Mouse (Mus musculus): ENCODE measurements around the gene Agpat2. TPM values are rescaled to one million over a fixed set of nuclear protein-coding genes. Genes with fewer than 3 reads are reported as not detected.
A peak's percentile ranks its signal among the peaks of the same experiment; 100 is the strongest.

The Agpat2 gene
- polyA plus RNA-seq, 1 experiment from 2014 or later, result 20.6 TPM

DNA sequence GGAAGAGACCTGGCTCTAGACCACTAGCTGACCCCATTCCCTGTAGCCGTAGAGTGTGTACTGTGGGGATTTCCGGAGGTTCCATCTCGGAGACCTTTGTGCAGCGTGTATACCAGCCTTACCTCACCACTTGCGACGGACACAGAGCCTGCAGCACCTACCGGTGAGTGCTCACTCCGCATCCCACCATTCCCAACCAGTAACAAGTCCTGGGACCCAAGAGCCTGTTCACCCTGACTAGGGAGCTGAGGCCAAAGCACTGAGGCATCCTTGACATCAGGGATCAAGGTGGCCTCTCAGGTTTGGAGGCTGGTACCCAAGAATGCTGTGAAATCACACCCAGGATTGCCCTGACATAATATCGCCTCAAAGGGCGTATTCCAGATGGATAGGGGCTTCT is 14.9 kb downstream of the Agpat2 start:
- Histone ChIP-seq H3K4me3 (ENCODE audit: low read depth, low read length) (peak overlapping the region; percentile 15; the same call in 1 of the 2 replicates), H3K4me1 (ENCODE audit: control insufficient read depth, insufficient read depth, low read length) (peaks cover 25% of the 10 kb centered on the region), H3K36me3 (ENCODE audit: control insufficient read depth, insufficient read depth, low read length) (peaks cover 5% of the 10 kb centered on the region), H3K4me2 (peak overlapping the region; percentile 64), H3K27me3 (ENCODE audit: control insufficient read depth, insufficient read depth, low read length) (no peaks in the 10 kb centered on the region), H3K9me3 (replicated peaks; ENCODE audit: control insufficient read depth, low read length) (no peaks in the 10 kb centered on the region), H3K9ac (ENCODE audit: low read depth, low read length) (no peak overlapping the region), H3K27ac (ENCODE audit: low read depth, low read length) (peak overlapping the region; percentile 91)
- 83% methylated on average over 10 of the region's 10 CpGs for WGBS (ENCODE audit: insufficient replicate concordance)
- ATAC-seq (replicated peaks; ENCODE audit: insufficient number of reproducible peaks, low FRiP score, low TSS enrichment), result no peak

DNA sequence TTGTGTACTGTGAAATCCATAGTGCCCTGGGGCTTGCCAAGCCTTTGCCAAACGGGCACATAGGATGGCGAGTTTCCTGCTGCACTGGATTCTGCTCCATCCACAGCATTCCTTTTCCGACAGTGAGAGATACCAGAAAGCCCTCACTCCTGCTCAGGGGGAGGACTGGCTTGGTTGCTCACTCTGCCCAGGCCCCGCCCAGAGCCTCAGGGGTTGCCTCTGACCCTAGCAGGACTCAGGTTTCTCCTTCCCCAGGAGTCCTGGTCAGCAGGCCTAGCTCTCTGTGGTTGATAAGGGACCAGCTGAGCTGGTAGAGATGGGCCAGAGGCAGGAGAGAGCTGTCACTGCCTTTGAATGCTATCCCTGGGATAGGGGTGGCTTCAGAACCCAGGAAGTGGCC is 15.6 kb downstream of the Agpat2 start:
- H3K27me3 ChIP-seq (ENCODE audit: control insufficient read depth, insufficient read depth, low read length), result no peaks in the 10 kb centered on the region; the same call in 1 of the 2 replicates
- H3K27ac ChIP-seq (ENCODE audit: low read depth, low read length), result peak overlapping the region; percentile 91
- peaks cover 3% of the 10 kb centered on the region for H3K36me3 ChIP-seq (ENCODE audit: control insufficient read depth, insufficient read depth, low read length)
- H3K4me1 ChIP-seq (ENCODE audit: control insufficient read depth, insufficient read depth, low read length), result peaks cover 29% of the 10 kb centered on the region
- 11% methylated on average over 4 of the region's 4 CpGs for WGBS (ENCODE audit: insufficient replicate concordance)
- peak overlapping the region; percentile 15 for H3K4me3 ChIP-seq (ENCODE audit: low read depth, low read length)
- H3K4me2 ChIP-seq, result peak overlapping the region; percentile 64
- H3K9me3 ChIP-seq (replicated peaks; ENCODE audit: control insufficient read depth, low read length), result no peaks in the 10 kb centered on the region
- no peak for ATAC-seq (replicated peaks; ENCODE audit: insufficient number of reproducible peaks, low FRiP score, low TSS enrichment)
- peak overlapping the region; percentile 82 for H3K9ac ChIP-seq (ENCODE audit: low read depth, low read length)

DNA sequence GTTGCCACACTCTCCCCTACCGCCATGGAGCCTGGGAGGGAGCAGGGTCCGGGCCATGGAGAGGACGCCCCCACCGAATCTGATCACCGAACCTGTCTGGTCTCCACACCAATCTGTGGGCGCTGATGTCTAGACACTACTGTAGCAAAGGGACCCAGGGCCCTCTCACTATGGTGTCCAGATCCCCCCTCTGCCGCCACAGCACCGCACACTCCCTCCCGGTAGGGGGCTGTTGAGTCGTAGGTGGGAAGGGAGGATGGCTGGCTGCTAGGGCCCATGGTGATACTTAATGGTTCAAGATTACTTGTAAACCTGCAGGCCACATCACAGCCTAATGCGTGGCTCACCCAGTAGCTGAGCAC is 17.2 kb downstream of the Agpat2 start:
- Histone ChIP-seq H3K4me1 (ENCODE audit: control insufficient read depth, insufficient read depth, low read length) (peaks cover 32% of the 10 kb centered on the region), H3K27me3 (ENCODE audit: control insufficient read depth, insufficient read depth, low read length) (no peaks in the 10 kb centered on the region; the same call in 1 of the 2 replicates)

DNA sequence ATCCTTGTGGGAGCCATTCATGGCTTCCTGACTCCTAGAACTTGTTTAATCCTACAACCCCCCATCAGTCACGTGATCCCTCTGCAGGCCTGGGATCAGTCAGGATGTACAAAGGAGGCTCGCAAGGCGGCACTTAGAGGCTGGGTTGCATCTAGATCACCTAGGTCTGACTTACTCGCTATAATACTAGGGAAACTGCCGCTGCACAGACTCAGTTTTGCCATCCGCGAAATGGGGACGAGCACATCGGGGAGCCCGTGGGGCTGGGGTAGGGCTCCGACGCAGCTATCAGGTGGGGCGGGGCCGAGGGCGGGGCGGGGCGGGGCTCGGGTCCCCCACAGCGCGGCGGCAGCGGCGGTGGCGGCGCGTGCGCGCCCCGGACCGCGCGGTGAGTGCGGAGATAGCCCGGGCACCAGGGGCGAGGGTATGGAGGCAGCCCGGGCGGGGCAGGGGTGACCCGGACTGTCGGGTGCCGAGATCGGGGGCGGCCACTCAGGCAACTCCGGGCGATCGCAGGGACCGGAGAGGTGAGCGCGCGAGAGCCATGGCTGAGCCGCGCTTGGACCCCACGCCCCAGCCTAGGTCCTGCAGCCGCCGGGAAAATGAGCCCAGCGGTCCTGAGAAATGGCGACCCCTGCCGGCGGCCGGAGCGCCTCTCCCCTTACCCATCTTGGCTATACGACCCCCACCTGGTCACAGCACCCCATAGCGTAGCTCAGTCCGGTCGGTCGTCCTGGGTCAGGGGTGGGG is 17.7 kb downstream of the Agpat2 start, which contains the start of gene Gm20532:
TSS of gene Gm20532 (plus strand) at position 346 of the 750 bp plus-strand sequence.
- H3K27me3 ChIP-seq (ENCODE audit: control insufficient read depth, insufficient read depth, low read length), result no peaks in the 10 kb centered on the region; the same call in 1 of the 2 replicates
- H3K9me3 ChIP-seq (replicated peaks; ENCODE audit: control insufficient read depth, low read length), result no peaks in the 10 kb centered on the region
- H3K9ac ChIP-seq (ENCODE audit: low read depth, low read length), result peak within 1 kb of the TSS; percentile 82
- H3K4me2 ChIP-seq, result peak within 1 kb of the TSS; percentile 64
- no peaks in the 10 kb centered on the region; the same call in 1 of the 2 replicates for H3K36me3 ChIP-seq (ENCODE audit: control insufficient read depth, insufficient read depth, low read length)
- peaks cover 32% of the 10 kb centered on the region for H3K4me1 ChIP-seq (ENCODE audit: control insufficient read depth, insufficient read depth, low read length)
- ATAC-seq (replicated peaks; ENCODE audit: insufficient number of reproducible peaks, low FRiP score, low TSS enrichment), result peak; percentile 29
- WGBS (ENCODE audit: insufficient replicate concordance), result under 1% methylated on average over 60 of the region's 65 CpGs
- H3K4me3 ChIP-seq (ENCODE audit: low read depth, low read length), result peak within 1 kb of the TSS; percentile 51
- peak within 1 kb of the TSS; percentile 91 for H3K27ac ChIP-seq (ENCODE audit: low read depth, low read length)

More for the DNA sequence above, 17.2 kb downstream of the Agpat2 start:
- ATAC-seq (replicated peaks; ENCODE audit: insufficient number of reproducible peaks, low FRiP score, low TSS enrichment), result no peak
- H3K27ac ChIP-seq (ENCODE audit: low read depth, low read length), result peak overlapping the region; percentile 91
- 4% methylated on average over 11 of the region's 11 CpGs for WGBS (ENCODE audit: insufficient replicate concordance)
- H3K9ac ChIP-seq (ENCODE audit: low read depth, low read length), result peak overlapping the region; percentile 82
- peak overlapping the region; percentile 64 for H3K4me2 ChIP-seq
- no peaks in the 10 kb centered on the region; the same call in 1 of the 2 replicates for H3K36me3 ChIP-seq (ENCODE audit: control insufficient read depth, insufficient read depth, low read length)
- no peaks in the 10 kb centered on the region for H3K9me3 ChIP-seq (replicated peaks; ENCODE audit: control insufficient read depth, low read length)
- H3K4me3 ChIP-seq (ENCODE audit: low read depth, low read length), result peak overlapping the region; percentile 51

DNA sequence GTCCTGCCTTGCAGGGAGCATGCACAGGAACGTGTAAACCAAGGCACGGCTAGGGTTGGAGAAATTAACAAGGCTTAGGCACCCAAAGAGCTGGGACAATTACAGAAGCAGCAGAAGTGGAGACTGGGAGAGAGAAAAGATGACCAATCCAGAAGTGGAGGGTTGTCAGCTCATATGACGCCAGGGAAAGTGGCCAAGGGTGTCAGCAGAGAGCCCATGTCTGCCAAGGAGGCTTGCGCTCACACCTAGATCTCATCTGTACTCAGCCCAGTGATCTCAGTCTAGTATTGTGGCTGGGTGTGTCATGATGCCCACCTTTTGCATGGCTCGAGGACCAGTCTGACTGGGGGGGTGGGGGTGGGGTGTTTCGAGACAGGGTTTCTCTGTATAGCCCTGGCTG is 18.5 kb downstream of the Agpat2 start:
- Histone ChIP-seq H3K9me3 (replicated peaks; ENCODE audit: control insufficient read depth, low read length) (no peaks in the 10 kb centered on the region), H3K4me3 (ENCODE audit: low read depth, low read length) (peak overlapping the region; percentile 51), H3K4me1 (ENCODE audit: control insufficient read depth, insufficient read depth, low read length) (peaks cover 32% of the 10 kb centered on the region), H3K27ac (ENCODE audit: low read depth, low read length) (peak overlapping the region; percentile 91), H3K9ac (ENCODE audit: low read depth, low read length) (peak overlapping the region; percentile 82), H3K36me3 (ENCODE audit: control insufficient read depth, insufficient read depth, low read length) (no peaks in the 10 kb centered on the region), H3K27me3 (ENCODE audit: control insufficient read depth, insufficient read depth, low read length) (no peaks in the 10 kb centered on the region; the same call in 1 of the 2 replicates), H3K4me2 (peak overlapping the region; percentile 37)
- 47% methylated on average over 6 of the region's 6 CpGs for WGBS (ENCODE audit: insufficient replicate concordance)
- no peak for ATAC-seq (replicated peaks; ENCODE audit: insufficient number of reproducible peaks, low FRiP score, low TSS enrichment)

DNA sequence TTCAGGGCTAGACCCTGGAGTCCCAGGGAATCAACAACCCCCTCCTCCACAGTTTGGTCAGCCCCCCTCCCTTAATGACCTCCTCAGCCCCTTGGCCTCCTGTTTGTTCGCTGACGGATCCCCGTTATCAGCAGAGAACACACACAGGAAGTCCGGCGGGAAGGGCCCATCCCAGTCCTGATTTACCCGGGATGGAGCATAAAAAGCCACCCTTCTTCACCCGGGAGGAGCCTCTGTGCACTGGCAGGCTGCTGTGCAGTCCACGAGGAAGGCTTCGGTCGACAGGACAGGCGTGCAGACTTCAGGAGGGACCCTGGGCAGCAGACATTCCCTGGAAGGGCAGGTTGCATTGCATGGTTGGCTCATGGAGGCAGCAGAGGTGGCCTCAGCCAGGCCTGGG is 20.6 kb downstream of the Agpat2 start:
- Histone ChIP-seq H3K9me3 (replicated peaks; ENCODE audit: control insufficient read depth, low read length) (no peaks in the 10 kb centered on the region), H3K4me3 (ENCODE audit: low read depth, low read length) (peak overlapping the region; percentile 51), H3K9ac (ENCODE audit: low read depth, low read length) (peak overlapping the region; percentile 82), H3K27me3 (ENCODE audit: control insufficient read depth, insufficient read depth, low read length) (no peaks in the 10 kb centered on the region; the same call in 1 of the 2 replicates), H3K4me2 (peak overlapping the region; percentile 37), H3K36me3 (ENCODE audit: control insufficient read depth, insufficient read depth, low read length) (no peaks in the 10 kb centered on the region), H3K4me1 (ENCODE audit: control insufficient read depth, insufficient read depth, low read length) (peaks cover 30% of the 10 kb centered on the region), H3K27ac (ENCODE audit: low read depth, low read length) (peak overlapping the region; percentile 91)
- WGBS (ENCODE audit: insufficient replicate concordance), result 29% methylated on average over 11 of the region's 11 CpGs
- ATAC-seq (replicated peaks; ENCODE audit: insufficient number of reproducible peaks, low FRiP score, low TSS enrichment), result 0 out of 2 replicates have a peak, but pooled peaks have one; percentile 35

DNA sequence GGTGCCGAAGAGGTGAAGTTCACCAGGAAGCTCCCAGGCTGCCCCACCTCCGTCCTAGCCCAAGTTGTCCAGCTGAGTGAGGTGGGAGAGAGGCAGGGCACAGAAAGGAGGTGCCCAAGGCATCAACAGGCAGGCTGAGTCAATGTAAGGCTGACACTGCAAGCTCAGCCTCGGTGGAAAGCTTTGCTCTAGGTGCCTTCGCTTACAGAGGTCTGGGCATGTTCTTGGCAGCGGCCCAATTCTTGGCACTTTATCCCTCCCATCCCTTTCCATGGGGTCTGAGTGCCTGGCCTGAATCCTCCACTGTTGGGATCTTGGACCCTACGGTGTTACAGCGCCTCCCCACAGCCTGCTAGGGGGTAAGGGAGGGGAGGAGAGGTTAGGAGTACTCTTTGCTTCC is 21.5 kb downstream of the Agpat2 start:
- H3K4me2 ChIP-seq, result no peak overlapping the region

DNA sequence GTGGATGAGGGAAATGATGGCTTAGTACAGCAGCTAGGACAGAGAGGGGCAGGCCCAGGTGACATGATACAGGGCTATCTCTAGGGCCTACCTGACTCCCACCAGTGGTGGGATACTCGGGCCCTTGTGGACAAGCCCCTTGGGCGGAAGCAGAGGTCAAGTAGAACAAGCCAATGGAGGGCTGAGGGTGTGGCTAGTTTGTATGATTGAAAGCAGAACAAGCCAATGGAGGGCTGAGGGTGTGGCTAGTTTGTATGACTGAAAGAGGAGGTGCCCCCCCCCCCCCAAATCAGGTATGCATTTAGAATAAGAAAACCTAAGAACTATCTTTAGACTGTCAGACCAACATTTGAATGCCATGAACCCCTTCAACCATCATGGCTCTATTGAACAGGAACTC is 22.0 kb downstream of the Agpat2 start:
- no peak overlapping the region for H3K27ac ChIP-seq (ENCODE audit: low read depth, low read length)

More for the DNA sequence above, 21.5 kb downstream of the Agpat2 start:
- Histone ChIP-seq H3K27ac (ENCODE audit: low read depth, low read length) (peak overlapping the region; percentile 91; the same call in 1 of the 2 replicates), H3K4me3 (ENCODE audit: low read depth, low read length) (no peak overlapping the region), H3K9me3 (replicated peaks; ENCODE audit: control insufficient read depth, low read length) (no peaks in the 10 kb centered on the region), H3K4me1 (ENCODE audit: control insufficient read depth, insufficient read depth, low read length) (peaks cover 24% of the 10 kb centered on the region), H3K27me3 (ENCODE audit: control insufficient read depth, insufficient read depth, low read length) (no peaks in the 10 kb centered on the region; the same call in 1 of the 2 replicates), H3K36me3 (ENCODE audit: control insufficient read depth, insufficient read depth, low read length) (no peaks in the 10 kb centered on the region), H3K9ac (ENCODE audit: low read depth, low read length) (no peak overlapping the region)
- 76% methylated on average over 7 of the region's 7 CpGs for WGBS (ENCODE audit: insufficient replicate concordance)
- no peak for ATAC-seq (replicated peaks; ENCODE audit: insufficient number of reproducible peaks, low FRiP score, low TSS enrichment)

More for the DNA sequence above, 22.0 kb downstream of the Agpat2 start:
- 54% methylated on average over 2 of the region's 2 CpGs for WGBS (ENCODE audit: insufficient replicate concordance)
- Histone ChIP-seq H3K4me2 (no peak overlapping the region), H3K9ac (ENCODE audit: low read depth, low read length) (no peak overlapping the region), H3K4me1 (ENCODE audit: control insufficient read depth, insufficient read depth, low read length) (peaks cover 20% of the 10 kb centered on the region), H3K36me3 (ENCODE audit: control insufficient read depth, insufficient read depth, low read length) (no peaks in the 10 kb centered on the region), H3K4me3 (ENCODE audit: low read depth, low read length) (no peak overlapping the region), H3K9me3 (replicated peaks; ENCODE audit: control insufficient read depth, low read length) (no peaks in the 10 kb centered on the region), H3K27me3 (ENCODE audit: control insufficient read depth, insufficient read depth, low read length) (no peaks in the 10 kb centered on the region; the same call in 1 of the 2 replicates)
- ATAC-seq (replicated peaks; ENCODE audit: insufficient number of reproducible peaks, low FRiP score, low TSS enrichment), result no peak
